In the genomic region with DNA sequence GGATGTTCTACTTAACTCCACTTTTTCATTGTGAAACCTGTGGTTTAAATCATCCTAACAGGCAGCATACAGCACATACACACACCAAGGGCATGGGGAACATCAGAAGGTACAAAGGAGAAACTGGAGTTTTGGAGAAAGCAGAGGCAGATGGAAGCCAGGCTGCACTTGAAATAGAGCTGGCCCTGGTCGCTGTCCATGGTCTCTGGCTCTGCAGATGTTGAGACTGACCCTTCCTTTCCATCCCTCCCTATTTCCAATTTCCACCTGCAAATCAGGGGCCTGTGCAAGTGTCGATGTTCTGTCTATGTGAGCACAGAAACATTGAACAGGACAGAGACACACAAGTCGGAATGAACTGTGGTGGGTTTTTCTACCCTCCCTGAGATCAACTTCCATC, we compare ENCODE assay signal across 19 mouse cellular contexts.
A peak's percentile ranks its signal among the peaks of the same experiment; 100 is the strongest.
DNase-seq lines count a peak whose midpoint lies in the region; ATAC-seq lines count a peak whose summit lies in the region.
"Had no signal": no experiment of that assay in that cellular context is flagged by ENCODE, and none has a peak within 500 bp of the region (broad histone marks: within the 10 kb centered on the region; RNA-seq: fewer than 3 reads in every experiment).

No protein-coding gene starts in this region.

- no peaks in the 10 kb centered on the region for H3K36me3 ChIP-seq in hindbrain, embryonic 11.5 days (ENCODE audit: control insufficient read depth, insufficient read depth, low read length)
- H3K36me3 ChIP-seq in hindbrain, embryonic 12.5 days = no peaks in the 10 kb centered on the region
- no peaks in the 10 kb centered on the region for H3K36me3 ChIP-seq in forebrain, embryonic 14.5 days (ENCODE audit: control insufficient read depth, insufficient read depth, low read length)
- H3K36me3 ChIP-seq: liver, embryonic 15.5 days; neural tube, embryonic 13.5 days had no signal

- peak; percentile 11 for DNase-seq in hindbrain, embryonic 11.5 days (ENCODE audit: low spot score)
- DNase-seq in 3T3-L1 (ENCODE audit: low read depth, low spot score) = peak; percentile 41
- peak; percentile 5 for DNase-seq in R1 (ENCODE audit: low read depth, low spot score)
- DNase-seq in forelimb bud, embryonic 11.5 days (ENCODE audit: low read depth, low spot score) = peak; percentile 31
- DNase-seq in cerebellum, postnatal 10 days = no peak
- DNase-seq in forebrain, embryonic 14.5 days (ENCODE audit: low spot score) = no peak
- DNase-seq: adrenal gland, adult 8-10 months; cerebellum, adult 11-12 months; forebrain, postnatal 0 days; heart, adult 2 months; heart, postnatal 14 days; left cerebral cortex, postnatal 4 days; thymus, postnatal 25 days had no signal

- no peak overlapping the region for H3K4me3 ChIP-seq in hindbrain, embryonic 11.5 days (ENCODE audit: low read depth, low read length)
- no peak overlapping the region for H3K4me3 ChIP-seq in hindbrain, embryonic 12.5 days
- no peak overlapping the region for H3K4me3 ChIP-seq in forebrain, embryonic 14.5 days (ENCODE audit: low read depth, low read length)
- H3K4me3 ChIP-seq: erythroblast, embryonic 14.5 days; heart, adult 2 months; layer of hippocampus, adult 2 months; liver, embryonic 15.5 days; neural tube, embryonic 13.5 days had no signal

- no peak overlapping the region for H3K27ac ChIP-seq in hindbrain, embryonic 11.5 days (ENCODE audit: low read depth, low read length)
- H3K27ac ChIP-seq in hindbrain, embryonic 12.5 days = no peak overlapping the region
- H3K27ac ChIP-seq in forebrain, embryonic 14.5 days (ENCODE audit: low read depth, low read length) = no peak overlapping the region
- H3K27ac ChIP-seq: heart, adult 2 months; layer of hippocampus, adult 2 months; liver, embryonic 15.5 days; neural tube, embryonic 13.5 days had no signal

- no peak for ATAC-seq in hindbrain, embryonic 11.5 days (ENCODE audit: low FRiP score)
- no peak for ATAC-seq in hindbrain, embryonic 12.5 days (ENCODE audit: low FRiP score)
- no peak for ATAC-seq in forebrain, embryonic 14.5 days
- ATAC-seq in erythroid progenitor cell, adult 5-6 weeks (replicated peaks; ENCODE audit: low FRiP score, poor library complexity, severe bottlenecking) = no peak
- ATAC-seq: forebrain, postnatal 0 days had no signal

- no peaks in the 10 kb centered on the region for H3K9me3 ChIP-seq in hindbrain, embryonic 11.5 days (ENCODE audit: control insufficient read depth, low read length)
- H3K9me3 ChIP-seq in hindbrain, embryonic 12.5 days (replicated peaks) = no peaks in the 10 kb centered on the region
- no peaks in the 10 kb centered on the region for H3K9me3 ChIP-seq in forebrain, embryonic 14.5 days (replicated peaks; ENCODE audit: control insufficient read depth, low read length)
- H3K9me3 ChIP-seq: liver, embryonic 15.5 days; neural tube, embryonic 13.5 days had no signal

- WGBS in hindbrain, embryonic 11.5 days = 55% methylated on average over 3 of the region's 3 CpGs
- WGBS in hindbrain, embryonic 12.5 days = 61% methylated on average over 3 of the region's 3 CpGs
- WGBS in forebrain, embryonic 14.5 days = 70% methylated on average over 3 of the region's 3 CpGs

- no peak overlapping the region for H3K4me2 ChIP-seq in hindbrain, embryonic 11.5 days (replicated peaks; ENCODE audit: low read depth, low read length)
- H3K4me2 ChIP-seq in hindbrain, embryonic 12.5 days (replicated peaks) = no peak overlapping the region
- H3K4me2 ChIP-seq in forebrain, embryonic 14.5 days (ENCODE audit: low read length) = no peak overlapping the region
- H3K4me2 ChIP-seq: liver, embryonic 15.5 days; neural tube, embryonic 13.5 days had no signal

- H3K27me3 ChIP-seq in hindbrain, embryonic 11.5 days (ENCODE audit: control insufficient read depth, insufficient read depth, low read length) = no peaks in the 10 kb centered on the region
- no peaks in the 10 kb centered on the region for H3K27me3 ChIP-seq in hindbrain, embryonic 12.5 days
- H3K27me3 ChIP-seq in forebrain, embryonic 14.5 days (replicated peaks; ENCODE audit: control insufficient read depth, insufficient read depth, low read length) = no peaks in the 10 kb centered on the region
- H3K27me3 ChIP-seq: liver, embryonic 15.5 days; neural tube, embryonic 13.5 days had no signal

- H3K4me1 ChIP-seq in hindbrain, embryonic 11.5 days (replicated peaks; ENCODE audit: control insufficient read depth, insufficient read depth, low read length) = no peaks in the 10 kb centered on the region
- no peaks in the 10 kb centered on the region for H3K4me1 ChIP-seq in hindbrain, embryonic 12.5 days
- H3K4me1 ChIP-seq in forebrain, embryonic 14.5 days (ENCODE audit: control insufficient read depth, insufficient read depth, low read length) = no peaks in the 10 kb centered on the region
- H3K4me1 ChIP-seq: liver, embryonic 15.5 days; neural tube, embryonic 13.5 days had no signal

- no peak overlapping the region for H3K9ac ChIP-seq in hindbrain, embryonic 11.5 days (ENCODE audit: low read depth, low read length)
- no peak overlapping the region for H3K9ac ChIP-seq in hindbrain, embryonic 12.5 days
- no peak overlapping the region for H3K9ac ChIP-seq in forebrain, embryonic 14.5 days (ENCODE audit: low read length)
- H3K9ac ChIP-seq: forebrain, postnatal 0 days; liver, embryonic 15.5 days; neural tube, embryonic 13.5 days had no signal

Comparison
In these comparisons a context has a peak if more than half of its experiments do, and no peak if none do; other contexts are left out.
1. DNase-seq: peak in hindbrain, embryonic 11.5 days (single experiment), 3T3-L1 (single experiment), R1 (single experiment) and forelimb bud, embryonic 11.5 days (single experiment); none in cerebellum, postnatal 10 days (0 of 2) and forebrain, embryonic 14.5 days (single experiment).